Mouse (Mus musculus): ENCODE data around the gene Igf2bp3.
"Not testable (repeated sequence)": the region's sequence is repeated elsewhere in the genome, so short reads cannot be mapped to it uniquely, and the experiment has no call there.

Gene Igf2bp3

GRCm38 (mm10) chr6:49214928-49215747 is at the start of gene Igf2bp3:
Gene Igf2bp3, minus strand, starts transcription at chr6:49214957.
- DNase-seq (ENCODE audit: low read depth): peak; percentile 84

GRCm38 (mm10) chr6:49264446-49264845 is 49.7 kb upstream of the Igf2bp3 start:
- not testable (repeated sequence) for DNase-seq (ENCODE audit: low read depth)

- DNase-seq (ENCODE audit: low read depth): peak; percentile 95
These were observed 49.1 kb upstream of the Igf2bp3 start, which contains the start of gene Tra2a for GRCm38 (mm10) chr6:49263847-49264243. Gene Tra2a, minus strand, starts transcription at chr6:49264033.

- peak; percentile 34 for DNase-seq (ENCODE audit: low read depth)
These were observed 48.5 kb upstream of the Igf2bp3 start for GRCm38 (mm10) chr6:49263081-49263846.

- no peak for DNase-seq (ENCODE audit: low read depth)
These were observed 47.7 kb upstream of the Igf2bp3 start for GRCm38 (mm10) chr6:49262421-49262820.

GRCm38 (mm10) chr6:49259711-49260110 is 45.0 kb upstream of the Igf2bp3 start:
- DNase-seq (ENCODE audit: low read depth): no peak

- no peak for DNase-seq (ENCODE audit: low read depth)
These were observed 43.1 kb upstream of the Igf2bp3 start for GRCm38 (mm10) chr6:49257880-49258279.

GRCm38 (mm10) chr6:49252207-49252606 is 37.5 kb upstream of the Igf2bp3 start:
- DNase-seq (ENCODE audit: low read depth): no peak

GRCm38 (mm10) chr6:49251199-49251598 is 36.4 kb upstream of the Igf2bp3 start:
- DNase-seq (ENCODE audit: low read depth): no peak

- no peak for DNase-seq (ENCODE audit: low read depth)
These were observed 32.5 kb upstream of the Igf2bp3 start for GRCm38 (mm10) chr6:49247246-49247645.

- no peak for DNase-seq (ENCODE audit: low read depth)
These were observed 27.6 kb upstream of the Igf2bp3 start for GRCm38 (mm10) chr6:49242331-49242730.

GRCm38 (mm10) chr6:49241562-49241961 is 26.8 kb upstream of the Igf2bp3 start:
- no peak for DNase-seq (ENCODE audit: low read depth)

- peak; percentile 98 for DNase-seq (ENCODE audit: low read depth)
These were observed 21.6 kb upstream of the Igf2bp3 start for GRCm38 (mm10) chr6:49236331-49236730.

- DNase-seq (ENCODE audit: low read depth): no peak
These were observed 18.6 kb upstream of the Igf2bp3 start for GRCm38 (mm10) chr6:49233356-49233755.

GRCm38 (mm10) chr6:49228126-49228679 is 13.4 kb upstream of the Igf2bp3 start:
- DNase-seq (ENCODE audit: low read depth): no peak

- no peak for DNase-seq (ENCODE audit: low read depth)
These were observed 12.5 kb upstream of the Igf2bp3 start for GRCm38 (mm10) chr6:49227184-49227735.

GRCm38 (mm10) chr6:49225728-49226123 is 11.0 kb upstream of the Igf2bp3 start:
- no peak for DNase-seq (ENCODE audit: low read depth)

GRCm38 (mm10) chr6:49224923-49225727 is 10.4 kb upstream of the Igf2bp3 start:
- no peak for DNase-seq (ENCODE audit: low read depth)

GRCm38 (mm10) chr6:49221906-49222305 is 7.1 kb upstream of the Igf2bp3 start:
- DNase-seq (ENCODE audit: low read depth): no peak

GRCm38 (mm10) chr6:49219920-49220604 is 5.3 kb upstream of the Igf2bp3 start:
- no peak for DNase-seq (ENCODE audit: low read depth)

- DNase-seq (ENCODE audit: low read depth): no peak
These were observed 4.3 kb upstream of the Igf2bp3 start for GRCm38 (mm10) chr6:49219001-49219560.

All from c-Kit-positive CD71-negative TER-119-negative erythroid progenitor cells, embryonic 14.5 days (primary cell).